Mouse (Mus musculus) ES-Bruce4 (cell line): ENCODE data around the gene Hoxb1.

Experiments
- CTCF ChIP-seq: IDR thresholded peaks from one replicate; pipeline ENCODE4 v1.8.1; 2011; ENCODE audit warnings: low read depth, low read length
- EP300 ChIP-seq: IDR thresholded peaks from 2 replicates; pipeline ENCODE4 v1.6.1; 2011; ENCODE audit warnings: low read depth, low read length; ENCODE audit not compliant: insufficient read depth
- POLR2A ChIP-seq: IDR thresholded peaks from one replicate; pipeline ENCODE4 v1.8.1; 2011; ENCODE audit warnings: low read length; ENCODE audit not compliant: insufficient read depth

- TF ChIP-seq POLR2A (no peak), EP300 (no peak), CTCF (no peak)
Observed at GRCm38 (mm10) chr11:96333241-96334001, 32.1 kb upstream of the Hoxb1 start.
